Mouse (Mus musculus) testis, adult 2 months (tissue): Measurements from ENCODE around the gene Tbc1d24. TPM values are rescaled to one million over a fixed set of nuclear protein-coding genes. Genes with fewer than 3 reads are reported as not detected.
A peak's percentile ranks its signal among the peaks of the same experiment; 100 is the strongest.
"Not testable (repeated sequence)": the region's sequence is repeated elsewhere in the genome, so short reads cannot be mapped to it uniquely, and the experiment has no call there.

ENCODE experiments used
- H3K27ac ChIP-seq: fragments of 200-500 bp; 2 replicates; pipeline ENCODE4 v1.5.1; 2012; ENCODE audit warnings: low read depth, low read length; ENCODE audit not compliant: control insufficient read depth, insufficient read depth
- H3K27me3 ChIP-seq: fragments of 200-500 bp; 2 replicates; pipeline ENCODE4 v1.6.1; 2012; ENCODE audit warnings: mild to moderate bottlenecking, low read length, moderate library complexity; ENCODE audit not compliant: control insufficient read depth, insufficient read depth
- H3K36me3 ChIP-seq: fragments of 200-500 bp; 2 replicates; pipeline ENCODE4 v1.6.1; 2012; ENCODE audit warnings: mild to moderate bottlenecking, low read length; ENCODE audit not compliant: control insufficient read depth, insufficient read depth
- H3K4me1 ChIP-seq: fragments of 200-500 bp; 2 replicates; pipeline ENCODE4 v1.6.1; 2012; ENCODE audit warnings: low read length; ENCODE audit not compliant: control insufficient read depth, insufficient read depth
- H3K4me3 ChIP-seq: fragments of 200-500 bp; 2 replicates; pipeline ENCODE4 v1.5.1; 2012; ENCODE audit warnings: low read depth, mild to moderate bottlenecking, low read length, moderate library complexity, mixed read lengths; ENCODE audit not compliant: control insufficient read depth
- CTCF ChIP-seq: fragments of 200-500 bp; IDR thresholded peaks from 2 replicates; pipeline ENCODE4 v1.5.1; 2012; ENCODE audit warnings: low read depth, mild to moderate bottlenecking, inconsistent platforms, low read length, moderate library complexity; ENCODE audit not compliant: control insufficient read depth, insufficient read depth, insufficient replicate concordance
- POLR2A ChIP-seq: fragments of 200-500 bp; IDR thresholded peaks from 2 replicates; pipeline ENCODE4 v1.6.1; 2012; ENCODE audit warnings: low read depth, mild to moderate bottlenecking, inconsistent platforms, low read length, moderate library complexity; ENCODE audit not compliant: control insufficient read depth
- polyA plus RNA-seq: library from polyadenylated mRNA; depleted of rRNA; stranded (reverse); fragments of >200 nt; gene quantifications from 2 replicates; pipeline ENCODE4 v1.2.3, GENCODE M21; 2012

The Tbc1d24 gene
- polyA plus RNA-seq, 1 experiment, result 9.5 TPM

- H3K27me3 ChIP-seq, result no peaks in the 10 kb centered on the region
- peak overlapping the region; percentile 85 for H3K27ac ChIP-seq
- TF ChIP-seq CTCF, result no peak
- TF ChIP-seq POLR2A, result no peak
- H3K4me1 ChIP-seq, result peaks cover 9% of the 10 kb centered on the region
- no peaks in the 10 kb centered on the region for H3K36me3 ChIP-seq
- H3K4me3 ChIP-seq, result peak overlapping the region; percentile 95
Observed at GRCm38 (mm10) chr17:24140845-24141424, 64.4 kb downstream of the Tbc1d24 start.

GRCm38 (mm10) chr17:24139968-24140367 is 65.4 kb downstream of the Tbc1d24 start:
- H3K4me3 ChIP-seq, result peak overlapping the region; percentile 95; the same call in 1 of the 2 replicates
- H3K27ac ChIP-seq, result no peak overlapping the region
- peaks cover 9% of the 10 kb centered on the region for H3K4me1 ChIP-seq
- TF ChIP-seq POLR2A (no peak), CTCF (no peak)
- no peaks in the 10 kb centered on the region for H3K27me3 ChIP-seq
- no peaks in the 10 kb centered on the region for H3K36me3 ChIP-seq

GRCm38 (mm10) chr17:24139256-24139655 is 66.1 kb downstream of the Tbc1d24 start:
- no peak overlapping the region for H3K27ac ChIP-seq
- TF ChIP-seq POLR2A (no peak), CTCF (no peak)
- H3K27me3 ChIP-seq, result no peaks in the 10 kb centered on the region
- peaks cover 9% of the 10 kb centered on the region for H3K4me1 ChIP-seq
- no peaks in the 10 kb centered on the region for H3K36me3 ChIP-seq
- no peak overlapping the region for H3K4me3 ChIP-seq

- Histone ChIP-seq H3K36me3 (no peaks in the 10 kb centered on the region), H3K4me3 (no peak overlapping the region), H3K27ac (no peak overlapping the region), H3K4me1 (peaks cover 9% of the 10 kb centered on the region), H3K27me3 (no peaks in the 10 kb centered on the region)
- TF ChIP-seq POLR2A (no peak), CTCF (no peak)
Observed at GRCm38 (mm10) chr17:24137226-24137880, 68.0 kb downstream of the Tbc1d24 start.

DNA sequence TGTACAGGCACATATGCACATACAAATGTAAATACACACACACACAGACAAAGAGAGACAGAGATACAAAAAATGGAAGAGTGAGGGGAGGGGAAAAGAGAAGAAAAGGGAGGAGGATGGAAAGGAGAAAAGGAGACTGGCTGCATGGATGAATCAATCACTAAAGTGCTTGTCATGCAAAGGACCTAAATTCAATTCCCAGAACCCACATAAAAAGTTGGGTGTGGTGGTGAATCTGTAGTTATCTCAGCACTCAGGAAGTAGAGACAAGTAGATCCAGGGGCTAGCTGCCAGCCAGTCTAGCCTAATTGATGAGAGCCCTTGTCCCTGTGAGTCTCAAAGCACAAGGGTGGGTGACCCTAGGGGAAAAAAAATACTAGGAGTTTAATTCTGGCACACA is 71.3 kb downstream of the Tbc1d24 start:
- Histone ChIP-seq H3K27ac (no peak overlapping the region), H3K36me3 (no peaks in the 10 kb centered on the region), H3K4me3 (no peak overlapping the region), H3K27me3 (no peaks in the 10 kb centered on the region), H3K4me1 (peaks cover 2% of the 10 kb centered on the region)
- no peak for TF ChIP-seq POLR2A
- TF ChIP-seq CTCF, result no peak

- H3K36me3 ChIP-seq, H3K4me3 ChIP-seq, H3K4me1 ChIP-seq, H3K27me3 ChIP-seq, H3K27ac ChIP-seq: not testable (repeated sequence)
Observed at GRCm38 (mm10) chr17:24132919-24133318, 72.4 kb downstream of the Tbc1d24 start.

GRCm38 (mm10) chr17:24131570-24131969 is 73.8 kb downstream of the Tbc1d24 start:
- H3K27me3 ChIP-seq, result no peaks in the 10 kb centered on the region
- no peaks in the 10 kb centered on the region for H3K36me3 ChIP-seq
- no peak overlapping the region for H3K4me3 ChIP-seq
- H3K27ac ChIP-seq, result no peak overlapping the region
- no peaks in the 10 kb centered on the region; the same call in 1 of the 2 replicates for H3K4me1 ChIP-seq
- TF ChIP-seq POLR2A, result no peak
- TF ChIP-seq CTCF, result no peak

- H3K4me1 ChIP-seq, H3K27me3 ChIP-seq, H3K36me3 ChIP-seq, H3K4me3 ChIP-seq, H3K27ac ChIP-seq: not testable (repeated sequence)
Observed at GRCm38 (mm10) chr17:24129246-24129645, 76.1 kb downstream of the Tbc1d24 start.
